ENCODE assay signal across 12 mouse cellular contexts in the genomic region with DNA sequence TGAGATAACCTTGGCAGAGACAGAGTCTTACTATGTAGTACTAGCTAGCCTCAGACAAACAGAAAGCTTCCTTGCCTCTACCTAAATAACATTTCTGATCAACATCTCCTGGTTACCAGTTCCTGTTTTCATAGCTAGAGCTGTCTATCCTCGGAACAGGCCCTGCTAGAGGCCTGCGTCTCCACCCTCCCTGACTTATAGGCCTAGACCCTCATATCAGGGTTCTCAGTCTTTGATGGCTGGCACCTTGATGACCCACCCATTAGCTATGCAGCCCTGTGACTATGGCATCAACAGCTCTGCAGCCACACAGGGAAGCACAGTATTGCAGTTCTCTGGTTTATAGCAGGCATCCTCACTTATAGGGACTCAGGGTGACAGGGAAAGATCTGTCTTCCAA.
"Had no signal": no experiment of that assay in that cellular context is flagged by ENCODE, and none has a peak within 500 bp of the region (broad histone marks: within the 10 kb centered on the region; RNA-seq: fewer than 3 reads in every experiment).

No protein-coding gene starts in this region.

- H3K4me1 ChIP-seq: limb, embryonic 13.5 days; neural tube, embryonic 12.5 days had no signal

- ATAC-seq: inflammation-experienced regulatory T-cells, adult 6 months had no signal

- H3K27me3 ChIP-seq: limb, embryonic 13.5 days; neural tube, embryonic 12.5 days had no signal

- H3K4me2 ChIP-seq: limb, embryonic 13.5 days; neural tube, embryonic 12.5 days had no signal

- H3K4me3 ChIP-seq: layer of hippocampus, adult 2 months; limb, embryonic 13.5 days; neural tube, embryonic 12.5 days had no signal

- DNase-seq: kidney, adult 18-20 months; kidney, postnatal 4 days; left cerebral cortex, postnatal 4 days; lung, adult 18-20 months; lung, postnatal 36 days; midbrain, embryonic 14.5 days; spleen, adult 18-20 months; thymus, postnatal 36 days had no signal

- H3K9me3 ChIP-seq: limb, embryonic 13.5 days; neural tube, embryonic 12.5 days had no signal

- H3K27ac ChIP-seq: layer of hippocampus, adult 2 months; limb, embryonic 13.5 days; neural tube, embryonic 12.5 days had no signal

- H3K36me3 ChIP-seq: neural tube, embryonic 12.5 days had no signal

- H3K9ac ChIP-seq: limb, embryonic 13.5 days; neural tube, embryonic 12.5 days had no signal
